In the genomic region with DNA sequence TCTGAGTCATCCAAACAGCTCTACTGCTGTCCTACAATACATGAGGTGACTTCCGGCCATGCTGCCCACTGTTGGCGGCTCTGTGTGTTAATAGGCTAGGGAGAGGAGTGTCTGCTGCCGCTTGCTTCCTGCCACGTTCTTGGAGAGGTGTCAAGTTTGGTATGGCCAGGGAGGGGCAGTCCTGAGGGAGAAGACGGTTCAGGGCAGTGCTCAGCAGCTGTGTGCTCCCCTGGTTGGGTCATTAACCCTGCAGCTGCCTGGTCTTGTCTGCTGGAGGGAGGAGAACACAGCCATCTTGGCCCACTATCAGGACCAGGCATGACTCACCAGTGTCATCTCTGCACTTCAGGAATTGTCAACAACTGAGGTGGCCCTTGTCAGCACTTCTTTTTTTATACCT, we compare ENCODE assay signal across 11 mouse cellular contexts. TPM values are rescaled to one million over a fixed set of nuclear protein-coding genes. Genes with fewer than 3 reads are reported as not detected.
A peak's percentile ranks its signal among the peaks of the same experiment; 100 is the strongest.
DNase-seq lines count a peak whose midpoint lies in the region; ATAC-seq and TF ChIP-seq lines count a peak whose summit lies in the region.
"Had no signal": no experiment of that assay in that cellular context is flagged by ENCODE, and none has a peak within 500 bp of the region (broad histone marks: within the 10 kb centered on the region; RNA-seq: fewer than 3 reads in every experiment).

No protein-coding gene starts in this region.

- H3K4me2 ChIP-seq in kidney, embryonic 14.5 days (replicated peaks; ENCODE audit: low read depth, low read length), result no peak overlapping the region
- no peak overlapping the region for H3K4me2 ChIP-seq in liver, embryonic 16.5 days (ENCODE audit: low read depth, low read length)

- H3K4me3 ChIP-seq in kidney, embryonic 14.5 days (ENCODE audit: low read length), result no peak overlapping the region
- H3K4me3 ChIP-seq in liver, embryonic 16.5 days (ENCODE audit: low read depth, low read length), result no peak overlapping the region
- H3K4me3 ChIP-seq in cerebellum, adult 2 months (replicated peaks; ENCODE audit: insufficient read depth, low read depth, low read length), result no peak overlapping the region

- H3K4me1 ChIP-seq in kidney, embryonic 14.5 days (ENCODE audit: control insufficient read depth, insufficient read depth, low read length), result no peaks in the 10 kb centered on the region
- peaks cover 3% of the 10 kb centered on the region for H3K4me1 ChIP-seq in liver, embryonic 16.5 days (ENCODE audit: control insufficient read depth, low read depth, low read length)
- H3K4me1 ChIP-seq in cerebellum, adult 2 months (ENCODE audit: control insufficient read depth, insufficient read depth, low read length), result peaks cover 9% of the 10 kb centered on the region

- no peaks in the 10 kb centered on the region for H3K27me3 ChIP-seq in kidney, embryonic 14.5 days (ENCODE audit: control insufficient read depth, insufficient read depth, low read length)
- H3K27me3 ChIP-seq in liver, embryonic 16.5 days (ENCODE audit: control insufficient read depth, insufficient read depth, low read depth, low read length), result no peaks in the 10 kb centered on the region
- no peaks in the 10 kb centered on the region for H3K27me3 ChIP-seq in cerebellum, adult 2 months (ENCODE audit: control insufficient read depth, insufficient read depth, low read length)

- H3K9ac ChIP-seq in kidney, embryonic 14.5 days (ENCODE audit: low read depth, low read length), result no peak overlapping the region
- no peak overlapping the region for H3K9ac ChIP-seq in liver, embryonic 16.5 days (ENCODE audit: low read depth, low read length)

- DNase-seq in adrenal gland, adult 2 months, result peak; percentile 40
- DNase-seq in adrenal gland, postnatal 10 days, result no peak
- no peak for DNase-seq in kidney, adult 11 months
- DNase-seq in spleen, postnatal 14 days (ENCODE audit: low spot score in 2 of 2), result no peak
- no peak for DNase-seq in cerebellum, adult 2 months
- DNase-seq: B cell, adult 2 months; kidney, postnatal 14 days had no signal

- TF ChIP-seq POLR2A in cerebellum, adult 2 months (IDR thresholded peaks at IDR 0.05; ENCODE audit: borderline replicate concordance, insufficient read depth, low read length), result no peak

- no peak overlapping the region for H3K27ac ChIP-seq in kidney, embryonic 14.5 days (ENCODE audit: low read depth, low read length)
- peak overlapping the region; percentile 41; the same call in 1 of the 2 replicates for H3K27ac ChIP-seq in liver, embryonic 16.5 days (ENCODE audit: low read length)
- no peak overlapping the region for H3K27ac ChIP-seq in cerebellum, adult 2 months (ENCODE audit: insufficient read depth, low read length)

- H3K9me3 ChIP-seq in kidney, embryonic 14.5 days (ENCODE audit: control insufficient read depth, low read length), result no peaks in the 10 kb centered on the region
- H3K9me3 ChIP-seq in liver, embryonic 16.5 days (replicated peaks; ENCODE audit: control insufficient read depth, low read length), result no peaks in the 10 kb centered on the region

- ATAC-seq in kidney, embryonic 14.5 days (ENCODE audit: low FRiP score, low TSS enrichment), result peak; percentile 40; the same call in 1 of the 2 replicates
- 0 out of 2 replicates have a peak, but pooled peaks have one; percentile 12 for ATAC-seq in common myeloid progenitor, adult 5-6 weeks (replicated peaks; ENCODE audit: low read depth, poor library complexity, severe bottlenecking)
- ATAC-seq in liver, embryonic 16.5 days (ENCODE audit: low read depth), result peak; percentile 55
- ATAC-seq: midbrain, embryonic 16.5 days had no signal

- TF ChIP-seq CTCF in cerebellum, adult 2 months (IDR thresholded peaks at IDR 0.05; ENCODE audit: borderline replicate concordance, insufficient read depth, low read depth, low read length), result no peak

- H3K36me3 ChIP-seq in kidney, embryonic 14.5 days (ENCODE audit: control insufficient read depth, insufficient read depth, low read length), result peaks cover 91% of the 10 kb centered on the region
- peaks cover 91% of the 10 kb centered on the region for H3K36me3 ChIP-seq in liver, embryonic 16.5 days (ENCODE audit: control insufficient read depth, insufficient read depth)

- WGBS in kidney, embryonic 14.5 days, result 36% methylated on average over 5 of the region's 5 CpGs
- WGBS in liver, embryonic 16.5 days (ENCODE audit: insufficient replicate concordance), result 52% methylated on average over 5 of the region's 5 CpGs
- 19% methylated on average over 5 of the region's 5 CpGs for WGBS in cerebellum, adult 2 months

RNA-seq across cellular contexts. Expression of a gene that starts 7.5 kb away (rescaled TPM):
- total RNA-seq in adrenal gland, adult 2 months (2021), result 10 to 100 TPM; 58.4 to 69.9 TPM
- polyA plus RNA-seq in adrenal gland, adult 2 months (2012; rRNA removed), result 92.0 and 96.8 TPM in 2 replicates
- total RNA-seq in adrenal gland, postnatal 10 days (2021), result 10 to 100 TPM; 66.5 to 94.0 TPM
- 35.6 and 36.0 TPM in 2 replicates for polyA plus RNA-seq in kidney, embryonic 14.5 days (2014; fragmentation: Nextera tagmentation; extraction: Ambion mirVana)
- 26.1 and 31.0 TPM in 2 replicates for total RNA-seq in common myeloid progenitor, adult 5-6 weeks (2017)
- polyA plus RNA-seq in liver, embryonic 16.5 days (2015; fragmentation: Nextera tagmentation; extraction: Ambion mirVana), result 38.6 and 41.4 TPM in 2 replicates
- polyA plus RNA-seq in cerebellum, adult 2 months (2012; rRNA removed), result 194 and 205 TPM in 2 replicates

RNA-seq across cellular contexts. Expression of a gene that starts 15.0 kb away (rescaled TPM):
- 10 to 100 TPM; 14.2 to 15.5 TPM for total RNA-seq in adrenal gland, adult 2 months (2021)
- 7.9 and 8.3 TPM in 2 replicates for polyA plus RNA-seq in adrenal gland, adult 2 months (2012; rRNA removed)
- total RNA-seq in adrenal gland, postnatal 10 days (2021), result 10 to 100 TPM; 14.1 to 15.0 TPM
- 34.2 and 34.6 TPM in 2 replicates for polyA plus RNA-seq in kidney, embryonic 14.5 days (2014; fragmentation: Nextera tagmentation; extraction: Ambion mirVana)
- total RNA-seq in common myeloid progenitor, adult 5-6 weeks (2017), result 3.8 and 12.1 TPM in 2 replicates
- 43.3 and 46.3 TPM in 2 replicates for polyA plus RNA-seq in liver, embryonic 16.5 days (2015; fragmentation: Nextera tagmentation; extraction: Ambion mirVana)
- polyA plus RNA-seq in cerebellum, adult 2 months (2012; rRNA removed), result 17.4 TPM in 2 replicates

RNA-seq across cellular contexts. Expression of a gene that starts 24.3 kb away (rescaled TPM):
- total RNA-seq in adrenal gland, adult 2 months (2021), result 10 to 100 TPM in 1 of 2 experiments, 1 to 10 TPM in 1; 4.6 to 13.0 TPM
- 14.9 and 15.4 TPM in 2 replicates for polyA plus RNA-seq in adrenal gland, adult 2 months (2012; rRNA removed)
- total RNA-seq in adrenal gland, postnatal 10 days (2021), result 1 to 10 TPM; 5.0 to 6.3 TPM
- 14.4 and 14.8 TPM in 2 replicates for polyA plus RNA-seq in kidney, embryonic 14.5 days (2014; fragmentation: Nextera tagmentation; extraction: Ambion mirVana)
- total RNA-seq in common myeloid progenitor, adult 5-6 weeks (2017), result 1.3 TPM in 1 of 2 replicates, not detected in the other
- polyA plus RNA-seq in liver, embryonic 16.5 days (2015; fragmentation: Nextera tagmentation; extraction: Ambion mirVana), result 1.1 TPM in 2 replicates
- 10.5 and 11.9 TPM in 2 replicates for polyA plus RNA-seq in cerebellum, adult 2 months (2012; rRNA removed)

RNA-seq across cellular contexts. Expression of a gene that starts 34.1 kb away (rescaled TPM):
- total RNA-seq in adrenal gland, adult 2 months (2021), result 10 to 100 TPM; 31.9 to 44.7 TPM
- polyA plus RNA-seq in adrenal gland, adult 2 months (2012; rRNA removed), result 6.8 and 9.2 TPM in 2 replicates
- total RNA-seq in adrenal gland, postnatal 10 days (2021), result 10 to 100 TPM; 25.5 to 31.4 TPM
- 9.3 and 15.6 TPM in 2 replicates for polyA plus RNA-seq in kidney, embryonic 14.5 days (2014; fragmentation: Nextera tagmentation; extraction: Ambion mirVana)
- 19.1 and 27.4 TPM in 2 replicates for total RNA-seq in common myeloid progenitor, adult 5-6 weeks (2017)
- 14.4 and 15.2 TPM in 2 replicates for polyA plus RNA-seq in liver, embryonic 16.5 days (2015; fragmentation: Nextera tagmentation; extraction: Ambion mirVana)
- polyA plus RNA-seq in cerebellum, adult 2 months (2012; rRNA removed), result 5.8 and 6.7 TPM in 2 replicates

RNA-seq across cellular contexts. Expression of a gene that starts 34.3 kb away (rescaled TPM):
- 10 to 100 TPM; 65.0 to 81.2 TPM for total RNA-seq in adrenal gland, adult 2 months (2021)
- polyA plus RNA-seq in adrenal gland, adult 2 months (2012; rRNA removed), result 25.6 and 29.3 TPM in 2 replicates
- total RNA-seq in adrenal gland, postnatal 10 days (2021), result 10 to 100 TPM; 43.6 to 48.5 TPM
- polyA plus RNA-seq in kidney, embryonic 14.5 days (2014; fragmentation: Nextera tagmentation; extraction: Ambion mirVana), result 36.6 and 61.5 TPM in 2 replicates
- total RNA-seq in common myeloid progenitor, adult 5-6 weeks (2017), result 60.6 and 67.8 TPM in 2 replicates
- 13.5 and 13.7 TPM in 2 replicates for polyA plus RNA-seq in liver, embryonic 16.5 days (2015; fragmentation: Nextera tagmentation; extraction: Ambion mirVana)
- 39.1 and 40.7 TPM in 2 replicates for polyA plus RNA-seq in cerebellum, adult 2 months (2012; rRNA removed)
